Mouse (Mus musculus) stomach, embryonic 16.5 days (tissue): ENCODE measurements at regions not wholly inside any gene's neighbourhood (a gene's known extent, or its start where the extent isn't known, plus 50 kb on each side); places are given as distances from the start of the nearest gene placed in this dataset.
"Not testable (repeated sequence)": the region's sequence is repeated elsewhere in the genome, so short reads cannot be mapped to it uniquely, and the experiment has no call there.

Experiments
- ATAC-seq: fragments of 200-750 bp; cut with Nextera tagmentation; 2 replicates; pipeline ENCODE4 v1.8.0; 2017; ENCODE audit warnings: moderate number of reproducible peaks, moderate TSS enrichment; ENCODE audit not compliant: insufficient read depth, low FRiP score
- H3K27ac ChIP-seq: fragments of 300-500 bp; sonication (generic); 2 replicates; pipeline ENCODE4 v1.5.1; 2014; ENCODE audit warnings: low read length
- H3K27me3 ChIP-seq: fragments of 300-500 bp; sonication (generic); 2 replicates; pipeline ENCODE4 v1.6.1; 2014; ENCODE audit warnings: low read length, control low read depth, mixed read lengths; ENCODE audit not compliant: control insufficient read depth, insufficient read depth
- H3K36me3 ChIP-seq: fragments of 300-500 bp; sonication (generic); 2 replicates; pipeline ENCODE4 v1.6.1; 2014; ENCODE audit warnings: low read length; ENCODE audit not compliant: control insufficient read depth, insufficient read depth
- H3K4me1 ChIP-seq: fragments of 300-500 bp; sonication (generic); 2 replicates; pipeline ENCODE4 v1.6.1; 2014; ENCODE audit warnings: low read length, control low read depth, mixed read lengths; ENCODE audit not compliant: control insufficient read depth, insufficient read depth
- H3K4me2 ChIP-seq: fragments of 300-500 bp; sonication (generic); 2 replicates; pipeline ENCODE4 v1.6.1; 2014; ENCODE audit warnings: low read depth, low read length, mixed read lengths
- H3K4me3 ChIP-seq: fragments of 300-500 bp; sonication (generic); replicated peaks from 2 replicates; pipeline ENCODE4 v1.5.1; 2014; ENCODE audit warnings: mild to moderate bottlenecking, low read length
- H3K9ac ChIP-seq: fragments of 300-500 bp; sonication (generic); 2 replicates; pipeline ENCODE4 v1.6.1; 2014; ENCODE audit warnings: low read length
- H3K9me3 ChIP-seq: fragments of 300-500 bp; sonication (generic); replicated peaks from 2 replicates; pipeline ENCODE4 v1.6.1; 2016; ENCODE audit warnings: low read length, control low read depth; ENCODE audit not compliant: control insufficient read depth
- WGBS: fragments of 180-500 bp; shearing (Covaris S2); extraction: QIAGEN DNeasy Blood & Tissue Kit; methylation state at CpG from one replicate; pipeline ENCODE4 v1.1.7; 2014; 5-methylcytosine and 5-hydroxymethylcytosine counted together

GRCm38 (mm10) chr15:25229807-25230206 is 183.8 kb downstream of the Basp1 start:
- Histone ChIP-seq H3K9me3 (no peaks in the 10 kb centered on the region), H3K36me3 (no peaks in the 10 kb centered on the region), H3K4me1 (peaks cover 5% of the 10 kb centered on the region; the same call in 1 of the 2 replicates), H3K9ac (no peak overlapping the region), H3K4me3 (no peak overlapping the region), H3K27ac (no peak overlapping the region), H3K27me3 (no peaks in the 10 kb centered on the region), H3K4me2 (no peak overlapping the region)
- 93% methylated on average over 11 of the region's 11 CpGs for WGBS
- ATAC-seq: no peak

DNA sequence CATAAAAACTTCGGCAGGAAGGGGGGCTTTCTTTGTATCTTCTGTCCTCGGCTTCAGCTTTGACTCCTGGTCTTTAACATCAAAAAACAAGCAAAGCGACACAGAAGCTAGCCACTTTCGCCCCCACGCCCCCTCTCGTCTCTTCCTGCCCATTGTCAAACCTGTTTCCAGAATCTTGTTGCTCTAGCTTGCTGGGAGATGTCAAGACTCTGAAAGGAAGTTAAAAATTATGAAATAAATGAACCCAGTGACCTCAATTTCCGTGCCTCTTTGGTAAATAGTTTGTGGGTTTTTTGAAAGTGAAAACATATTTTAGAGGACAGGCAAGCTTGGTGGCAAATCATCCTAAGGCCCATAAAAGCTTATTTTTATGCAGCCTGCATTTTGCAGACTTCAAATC is 186.1 kb downstream of the Basp1 start:
- Histone ChIP-seq H3K4me2 (no peak overlapping the region), H3K9me3 (no peaks in the 10 kb centered on the region), H3K27ac (no peak overlapping the region), H3K27me3 (no peaks in the 10 kb centered on the region), H3K36me3 (no peaks in the 10 kb centered on the region), H3K4me3 (no peak overlapping the region), H3K4me1 (peaks cover 5% of the 10 kb centered on the region; the same call in 1 of the 2 replicates), H3K9ac (no peak overlapping the region)
- no peak for ATAC-seq
- WGBS: 47% methylated on average over 7 of the region's 7 CpGs

- no peak overlapping the region for H3K27ac ChIP-seq
Observed at GRCm38 (mm10) chr15:25225936-25226335, 187.6 kb downstream of the Basp1 start.

GRCm38 (mm10) chr15:25225431-25225830 is 188.1 kb downstream of the Basp1 start:
- 58% methylated on average over 3 of the region's 3 CpGs for WGBS
- no peak overlapping the region for H3K27ac ChIP-seq

More at GRCm38 (mm10) chr15:25225936-25226335, 187.6 kb downstream of the Basp1 start:
- H3K9me3 ChIP-seq: no peaks in the 10 kb centered on the region
- no peak overlapping the region for H3K4me3 ChIP-seq
- H3K36me3 ChIP-seq: no peaks in the 10 kb centered on the region
- no peak for ATAC-seq
- H3K4me1 ChIP-seq: peaks cover 5% of the 10 kb centered on the region; the same call in 1 of the 2 replicates
- H3K9ac ChIP-seq: no peak overlapping the region
- H3K4me2 ChIP-seq: no peak overlapping the region
- H3K27me3 ChIP-seq: no peaks in the 10 kb centered on the region
- WGBS: 36% methylated on average over 3 of the region's 3 CpGs

DNA sequence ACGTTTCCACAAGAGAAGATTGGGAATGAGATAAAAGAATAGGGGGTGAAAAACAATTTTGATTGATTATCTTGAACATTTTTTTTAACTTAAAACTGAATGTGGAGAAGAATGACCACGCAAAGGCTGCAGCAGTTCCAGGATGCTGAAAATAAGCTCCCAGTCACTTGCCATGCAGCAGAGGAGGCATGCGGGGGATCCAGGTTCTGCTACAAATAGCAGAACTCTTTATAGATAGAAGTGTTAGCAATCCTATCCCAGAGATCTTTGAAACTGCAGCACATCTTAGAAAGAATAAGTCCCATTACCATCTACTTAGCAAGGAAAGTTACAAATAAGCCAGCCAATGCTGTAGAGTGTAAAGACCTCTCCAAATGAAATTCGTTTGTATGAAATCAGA is 191.8 kb downstream of the Basp1 start:
- Histone ChIP-seq H3K4me2 (no peak overlapping the region), H3K4me1 (no peaks in the 10 kb centered on the region), H3K4me3 (no peak overlapping the region), H3K27me3 (no peaks in the 10 kb centered on the region), H3K9me3 (no peaks in the 10 kb centered on the region), H3K36me3 (no peaks in the 10 kb centered on the region), H3K27ac (no peak overlapping the region), H3K9ac (no peak overlapping the region)
- WGBS: 78% methylated on average over 4 of the region's 4 CpGs
- ATAC-seq: no peak

More at GRCm38 (mm10) chr15:25225431-25225830, 188.1 kb downstream of the Basp1 start:
- ATAC-seq: no peak
- H3K4me1 ChIP-seq: peaks cover 5% of the 10 kb centered on the region; the same call in 1 of the 2 replicates
- H3K4me2 ChIP-seq: no peak overlapping the region
- no peak overlapping the region for H3K9ac ChIP-seq
- no peaks in the 10 kb centered on the region for H3K36me3 ChIP-seq
- no peak overlapping the region for H3K4me3 ChIP-seq
- no peaks in the 10 kb centered on the region for H3K27me3 ChIP-seq
- H3K9me3 ChIP-seq: no peaks in the 10 kb centered on the region

DNA sequence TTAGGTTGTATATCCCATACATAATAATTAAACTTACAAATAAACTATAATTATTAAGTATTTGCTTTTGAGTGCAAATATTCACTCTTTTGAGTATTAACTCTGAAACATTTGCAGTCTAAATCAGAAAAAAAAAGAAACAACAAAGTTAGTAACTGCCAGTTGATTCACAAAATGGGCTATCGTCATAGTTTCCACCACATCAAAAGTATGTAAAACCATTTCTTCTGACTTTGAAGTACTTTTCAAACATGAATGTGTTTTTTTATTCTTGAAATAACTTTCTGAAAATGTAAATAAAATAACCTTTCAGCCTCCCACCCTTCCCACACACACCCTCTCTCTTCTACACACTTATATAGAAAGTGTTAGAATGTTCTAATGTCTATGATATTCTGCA is 197.2 kb downstream of the Basp1 start:
- ATAC-seq: no peak
- no peaks in the 10 kb centered on the region for H3K4me1 ChIP-seq
- no peak overlapping the region for H3K9ac ChIP-seq
- no peaks in the 10 kb centered on the region for H3K9me3 ChIP-seq
- no peaks in the 10 kb centered on the region for H3K36me3 ChIP-seq
- H3K27ac ChIP-seq: no peak overlapping the region
- H3K27me3 ChIP-seq: no peaks in the 10 kb centered on the region
- WGBS: 88% methylated on average over 1 of the region's 1 CpGs
- H3K4me3 ChIP-seq: no peak overlapping the region
- H3K4me2 ChIP-seq: no peak overlapping the region

DNA sequence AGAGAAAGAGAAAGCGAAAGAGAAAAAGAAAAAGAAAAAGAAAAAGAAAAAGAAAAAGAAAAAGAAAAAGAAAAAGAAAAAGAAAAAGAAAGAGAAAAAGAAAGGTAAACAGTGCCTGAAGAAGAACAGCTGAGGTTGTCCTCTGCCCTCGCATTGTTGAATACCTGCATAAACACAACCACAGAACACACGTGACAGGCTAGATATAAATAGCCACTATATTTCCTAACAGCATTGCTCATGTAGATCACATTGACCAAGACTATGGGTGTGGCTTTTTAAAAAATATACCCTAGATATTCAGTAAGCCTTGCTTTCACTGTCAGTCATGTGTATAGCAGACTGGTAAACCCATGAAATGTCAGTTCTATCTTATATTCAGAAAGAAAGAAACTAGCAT is 211.5 kb downstream of the Basp1 start:
- no peak overlapping the region for H3K27ac ChIP-seq

GRCm38 (mm10) chr15:25200249-25200648 is 213.3 kb downstream of the Basp1 start:
- H3K4me3 ChIP-seq, H3K9me3 ChIP-seq, H3K27ac ChIP-seq, H3K9ac ChIP-seq, H3K36me3 ChIP-seq, H3K27me3 ChIP-seq, H3K4me1 ChIP-seq, H3K4me2 ChIP-seq, ATAC-seq: not testable (repeated sequence)
- 91% methylated on average over 23 of the region's 23 CpGs for WGBS

More for the DNA sequence above, 211.5 kb downstream of the Basp1 start:
- no peak for ATAC-seq
- no peak overlapping the region for H3K4me2 ChIP-seq
- H3K36me3 ChIP-seq: no peaks in the 10 kb centered on the region
- H3K9me3 ChIP-seq: no peaks in the 10 kb centered on the region
- no peaks in the 10 kb centered on the region for H3K27me3 ChIP-seq
- whole genome bisulfite sequencing: 67% methylated on average over 3 of the region's 3 CpGs
- H3K4me1 ChIP-seq: no peaks in the 10 kb centered on the region
- H3K9ac ChIP-seq: no peak overlapping the region
- no peak overlapping the region for H3K4me3 ChIP-seq

DNA sequence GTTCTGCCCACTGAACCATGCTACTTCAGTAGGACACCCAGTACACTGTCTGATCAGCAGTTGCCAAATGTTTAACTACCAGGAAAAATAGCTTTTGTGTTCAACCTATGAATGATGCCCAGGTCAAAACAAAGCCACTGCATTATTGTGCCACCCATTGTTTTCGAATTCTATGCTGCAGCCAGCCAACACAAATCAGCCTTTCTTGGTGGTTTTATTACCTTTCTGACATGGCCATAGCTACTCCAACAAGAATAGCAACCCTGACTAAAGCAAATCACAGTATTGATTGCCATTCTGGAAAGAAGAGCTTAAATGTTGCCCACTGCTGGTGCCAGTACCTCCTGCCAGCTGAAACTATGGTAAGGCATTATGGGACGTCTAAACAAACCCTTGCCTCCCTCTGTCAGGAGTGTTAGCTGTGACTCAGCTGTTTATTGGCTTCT is 225.7 kb downstream of the Basp1 start:
- whole genome bisulfite sequencing: 66% methylated on average over 2 of the region's 2 CpGs
- no peak overlapping the region for H3K9ac ChIP-seq
- no peaks in the 10 kb centered on the region for H3K27me3 ChIP-seq
- H3K36me3 ChIP-seq: no peaks in the 10 kb centered on the region
- no peak overlapping the region for H3K4me3 ChIP-seq
- ATAC-seq: no peak
- no peaks in the 10 kb centered on the region for H3K4me1 ChIP-seq
- H3K9me3 ChIP-seq: no peaks in the 10 kb centered on the region
- no peak overlapping the region for H3K4me2 ChIP-seq
- H3K27ac ChIP-seq: no peak overlapping the region

GRCm38 (mm10) chr15:25172755-25173154 is 240.8 kb downstream of the Basp1 start:
- Histone ChIP-seq H3K27ac (no peak overlapping the region), H3K9me3 (no peaks in the 10 kb centered on the region), H3K4me2 (no peak overlapping the region), H3K4me1 (no peaks in the 10 kb centered on the region), H3K9ac (no peak overlapping the region), H3K36me3 (no peaks in the 10 kb centered on the region), H3K4me3 (no peak overlapping the region), H3K27me3 (no peaks in the 10 kb centered on the region)
- ATAC-seq: no peak
- WGBS: 68% methylated on average over 6 of the region's 6 CpGs
